Mouse (Mus musculus): ENCODE measurements at regions not wholly inside any gene's neighbourhood (a gene's known extent, or its start where the extent isn't known, plus 50 kb on each side); places are given as distances from the start of the nearest gene placed in this dataset.

GRCm38 (mm10) chr10:55929100-55929499 lies 177.6 kb upstream of the Msl3l2 start:
- Histone ChIP-seq H3K4me3 (no peak overlapping the region), H3K36me3 (ENCODE audit: control insufficient read depth, insufficient read depth, low read length) (no peaks in the 10 kb centered on the region), H3K4me1 (ENCODE audit: control insufficient read depth, insufficient read depth, low read length) (no peaks in the 10 kb centered on the region), H3K9ac (ENCODE audit: low read depth, low read length) (no peak overlapping the region), H3K27me3 (ENCODE audit: control insufficient read depth, insufficient read depth, low read length) (no peaks in the 10 kb centered on the region), H3K79me2 (replicated peaks; ENCODE audit: control insufficient read depth, insufficient read depth, low read length) (no peaks in the 10 kb centered on the region), H3K27ac (no peak overlapping the region)
- 64% methylated on average over 4 of the region's 4 CpGs for WGBS
- TF ChIP-seq CTCF (IDR thresholded peaks at IDR 0.05) (no peak), POLR2A (IDR thresholded peaks at IDR 0.05; ENCODE audit: insufficient read depth, low read depth, low read length) (no peak), EP300 (IDR thresholded peaks at IDR 0.05; ENCODE audit: insufficient read depth, low read depth, low read length) (no peak)
- intact Hi-C loops (cut with DNase I) = no loop called here
- DNase-seq = no peak

- Histone ChIP-seq H3K27me3 (ENCODE audit: control insufficient read depth, insufficient read depth, low read length) (no peaks in the 10 kb centered on the region), H3K4me1 (ENCODE audit: control insufficient read depth, insufficient read depth, low read length) (no peaks in the 10 kb centered on the region), H3K36me3 (ENCODE audit: control insufficient read depth, insufficient read depth, low read length) (no peaks in the 10 kb centered on the region), H3K27ac (no peak overlapping the region), H3K79me2 (replicated peaks; ENCODE audit: control insufficient read depth, insufficient read depth, low read length) (no peaks in the 10 kb centered on the region), H3K4me3 (no peak overlapping the region), H3K9ac (ENCODE audit: low read depth, low read length) (no peak overlapping the region)
- 49% methylated on average over 2 of the region's 2 CpGs for WGBS
- intact Hi-C loops (cut with DNase I) = no loop called here
- no peak for DNase-seq
- no peak for TF ChIP-seq EP300 (IDR thresholded peaks at IDR 0.05; ENCODE audit: insufficient read depth, low read depth, low read length)
- no peak for TF ChIP-seq CTCF (IDR thresholded peaks at IDR 0.05)
- no peak for TF ChIP-seq POLR2A (IDR thresholded peaks at IDR 0.05; ENCODE audit: insufficient read depth, low read depth, low read length)
Measured at GRCm38 (mm10) chr10:55933993-55934392, 172.7 kb upstream of the Msl3l2 start.

DNA sequence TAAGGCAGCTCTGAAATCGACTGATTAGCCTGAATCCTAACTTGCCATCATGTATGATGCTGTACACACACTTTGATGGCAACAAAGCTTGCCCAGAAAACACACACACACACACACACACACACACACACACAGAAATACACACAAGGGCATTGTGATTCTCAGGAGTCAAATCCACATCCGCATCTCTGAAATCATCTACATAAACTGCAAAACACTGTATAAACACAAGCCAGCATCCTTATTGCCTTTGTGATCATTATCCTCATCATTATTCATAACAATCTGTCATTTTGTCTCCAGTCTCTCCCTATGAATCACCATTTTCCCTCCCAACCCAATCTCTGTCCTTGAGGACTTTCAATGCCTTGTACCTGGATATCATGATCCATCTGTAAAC lies 171.3 kb upstream of the Msl3l2 start:
- Histone ChIP-seq H3K79me2 (replicated peaks; ENCODE audit: control insufficient read depth, insufficient read depth, low read length) (no peaks in the 10 kb centered on the region), H3K36me3 (ENCODE audit: control insufficient read depth, insufficient read depth, low read length) (no peaks in the 10 kb centered on the region), H3K9ac (ENCODE audit: low read depth, low read length) (no peak overlapping the region), H3K27ac (no peak overlapping the region), H3K27me3 (ENCODE audit: control insufficient read depth, insufficient read depth, low read length) (no peaks in the 10 kb centered on the region), H3K4me3 (no peak overlapping the region), H3K4me1 (ENCODE audit: control insufficient read depth, insufficient read depth, low read length) (no peaks in the 10 kb centered on the region)
- intact Hi-C loops (cut with DNase I) = no loop called here
- DNase-seq = no peak
- TF ChIP-seq EP300 (IDR thresholded peaks at IDR 0.05; ENCODE audit: insufficient read depth, low read depth, low read length) = no peak
- WGBS = 58% methylated on average over 2 of the region's 2 CpGs

DNA sequence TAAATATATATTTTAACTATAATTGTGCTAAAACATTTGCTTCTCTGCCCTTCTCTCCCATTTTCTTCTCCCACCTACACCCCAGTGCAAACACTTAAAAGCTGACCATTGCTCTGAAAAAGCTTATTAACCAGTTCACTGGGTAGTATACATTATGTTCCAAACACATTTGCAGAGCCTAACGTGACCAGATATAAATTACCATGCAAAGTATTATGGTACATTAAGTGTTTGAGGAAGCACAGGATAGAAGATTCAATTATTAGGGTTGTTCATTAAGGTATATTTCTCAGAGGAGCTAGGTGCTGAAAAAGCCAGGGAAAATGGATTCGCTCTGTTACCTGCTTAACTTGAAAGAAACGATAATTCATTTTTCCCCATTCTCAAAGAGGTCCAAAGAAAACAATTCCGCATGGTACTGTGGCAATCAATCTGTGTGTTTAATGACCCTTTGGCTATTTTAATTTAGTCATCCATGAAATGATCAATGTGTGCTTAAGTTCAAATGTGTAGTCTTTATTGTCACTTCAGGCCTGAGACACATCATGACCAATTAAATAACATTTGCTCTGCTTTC lies 144.0 kb upstream of the Msl3l2 start:
- no peak overlapping the region for H3K27ac ChIP-seq
- no peak overlapping the region for H3K4me3 ChIP-seq
- no peaks in the 10 kb centered on the region for H3K36me3 ChIP-seq (ENCODE audit: control insufficient read depth, insufficient read depth, low read length)
- no peaks in the 10 kb centered on the region for H3K4me1 ChIP-seq (ENCODE audit: control insufficient read depth, insufficient read depth, low read length)
- intact Hi-C loops (cut with DNase I) = no loop called here
- 85% methylated on average over 4 of the region's 4 CpGs for WGBS
- no peaks in the 10 kb centered on the region for H3K27me3 ChIP-seq (ENCODE audit: control insufficient read depth, insufficient read depth, low read length)
- TF ChIP-seq POLR2A (IDR thresholded peaks at IDR 0.05; ENCODE audit: insufficient read depth, low read depth, low read length) (no peak), CTCF (IDR thresholded peaks at IDR 0.05) (no peak), EP300 (IDR thresholded peaks at IDR 0.05; ENCODE audit: insufficient read depth, low read depth, low read length) (no peak)
- no peaks in the 10 kb centered on the region for H3K79me2 ChIP-seq (replicated peaks; ENCODE audit: control insufficient read depth, insufficient read depth, low read length)
- DNase-seq = no peak
- H3K9ac ChIP-seq (ENCODE audit: low read depth, low read length) = no peak overlapping the region

Measured in heart, adult 2 months (tissue).